Mouse (Mus musculus): ENCODE results near the gene Hdgfl2. TPM values are rescaled to one million over a fixed set of nuclear protein-coding genes. Genes with fewer than 3 reads are reported as not detected.

The Hdgfl2 gene
- total RNA-seq, 2 experiments from 2014 or later: 109 to 117 TPM

GRCm38 (mm10) chr17:56148790-56149618 is 69.6 kb downstream of the Hdgfl2 start:
- DNase-seq: no peak
- intact Hi-C loops (cut with DNase I): no loop called here

GRCm38 (mm10) chr17:56149897-56150296 is 70.5 kb downstream of the Hdgfl2 start:
- intact Hi-C loops (cut with DNase I): no loop called here

More at GRCm38 (mm10) chr17:56149897-56150296, 70.5 kb downstream of the Hdgfl2 start:
- no peak for DNase-seq

Other genes with a start within 250 kb of the Hdgfl2 start
- 1 to 10 TPM; 8.7 to 9.1 TPM for gene Zfp119a, start 200.7 kb upstream of the Hdgfl2 start, total RNA-seq (2021)
- 10 to 100 TPM; 10.8 to 11.4 TPM for gene Zfp959, start 187.5 kb upstream of the Hdgfl2 start, total RNA-seq (2021)
- gene Zfp119b, start 130.1 kb upstream of the Hdgfl2 start, total RNA-seq (2021): 1 to 10 TPM; 4.4 to 5.7 TPM
- gene Ebi3, start 127.0 kb upstream of the Hdgfl2 start, total RNA-seq (2021): 1 to 10 TPM; 4.9 to 5.9 TPM
- 10 to 100 TPM; 16.7 to 18.2 TPM for gene Yju2, start 120.5 kb upstream of the Hdgfl2 start, total RNA-seq (2021)
- gene Shd, start 109.2 kb upstream of the Hdgfl2 start, total RNA-seq (2021): 100 to 1,000 TPM in 1 of 2 experiments, 10 to 100 TPM in 1; 99.6 to 101 TPM
- gene Fsd1, start 93.1 kb upstream of the Hdgfl2 start, total RNA-seq (2021): 100 to 1,000 TPM; 110 to 119 TPM
- 1 to 10 TPM; 3.8 to 4.6 TPM for gene Stap2, start 74.0 kb upstream of the Hdgfl2 start, total RNA-seq (2021)
- 100 to 1,000 TPM in 1 of 2 experiments, 10 to 100 TPM in 1; 92.6 to 121 TPM for gene Mpnd, start 73.9 kb upstream of the Hdgfl2 start, total RNA-seq (2021)
- 10 to 100 TPM; 53.6 to 55.3 TPM for gene Sh3gl1, start 43.0 kb upstream of the Hdgfl2 start, total RNA-seq (2021)
- 1 to 10 TPM; 6.8 to 8.8 TPM for gene Chaf1a, start 39.2 kb upstream of the Hdgfl2 start, total RNA-seq (2021)
- gene Ubxn6, start 4.6 kb upstream of the Hdgfl2 start, total RNA-seq (2021): 10 to 100 TPM; 69.1 to 78.9 TPM
- gene Plin4, start 30.2 kb downstream of the Hdgfl2 start, total RNA-seq (2021): under 1 TPM; 0.20 to 0.24 TPM
- 1 to 10 TPM; 1.2 to 1.9 TPM for gene Plin5, start 38.0 kb downstream of the Hdgfl2 start, total RNA-seq (2021)
- not detected for gene Lrg1, start 42.4 kb downstream of the Hdgfl2 start, total RNA-seq (2021)
- 10 to 100 TPM; 91.1 to 95.7 TPM for gene Sema6b, start 60.7 kb downstream of the Hdgfl2 start, total RNA-seq (2021)
- 10 to 100 TPM; 11.1 TPM for gene Tnfaip8l1, start 82.8 kb downstream of the Hdgfl2 start, total RNA-seq (2021)
- gene Mydgf, start 104.3 kb downstream of the Hdgfl2 start, total RNA-seq (2021): 10 to 100 TPM; 45.9 to 47.6 TPM
- 10 to 100 TPM; 48.9 to 50.2 TPM for gene Dpp9, start 139.3 kb downstream of the Hdgfl2 start, total RNA-seq (2021)
- gene Fem1a, start 177.2 kb downstream of the Hdgfl2 start, total RNA-seq (2021): 10 to 100 TPM; 41.4 to 45.7 TPM
- 1 to 10 TPM; 3.4 to 3.7 TPM for gene Ticam1, start 197.2 kb downstream of the Hdgfl2 start, total RNA-seq (2021)
- gene Plin3, start 213.2 kb downstream of the Hdgfl2 start, total RNA-seq (2021): 1 to 10 TPM; 4.5 to 6.1 TPM
- gene Arrdc5, start 220.7 kb downstream of the Hdgfl2 start, total RNA-seq (2021): not detected
- gene Uhrf1, start 223.7 kb downstream of the Hdgfl2 start, total RNA-seq (2021): 10 to 100 TPM; 12.3 to 16.2 TPM
- 100 to 1,000 TPM; 111 to 112 TPM for gene Kdm4b, start 246.4 kb downstream of the Hdgfl2 start, total RNA-seq (2021)